Mouse (Mus musculus): ENCODE results near the gene Zdhhc8. TPM values are rescaled to one million over a fixed set of nuclear protein-coding genes. Genes with fewer than 3 reads are reported as not detected.
"Not testable (repeated sequence)": the region's sequence is repeated elsewhere in the genome, so short reads cannot be mapped to it uniquely, and the experiment has no call there.

Gene Zdhhc8
- polyA plus RNA-seq, 1 experiment from 2014 or later = 12.2 TPM

DNA sequence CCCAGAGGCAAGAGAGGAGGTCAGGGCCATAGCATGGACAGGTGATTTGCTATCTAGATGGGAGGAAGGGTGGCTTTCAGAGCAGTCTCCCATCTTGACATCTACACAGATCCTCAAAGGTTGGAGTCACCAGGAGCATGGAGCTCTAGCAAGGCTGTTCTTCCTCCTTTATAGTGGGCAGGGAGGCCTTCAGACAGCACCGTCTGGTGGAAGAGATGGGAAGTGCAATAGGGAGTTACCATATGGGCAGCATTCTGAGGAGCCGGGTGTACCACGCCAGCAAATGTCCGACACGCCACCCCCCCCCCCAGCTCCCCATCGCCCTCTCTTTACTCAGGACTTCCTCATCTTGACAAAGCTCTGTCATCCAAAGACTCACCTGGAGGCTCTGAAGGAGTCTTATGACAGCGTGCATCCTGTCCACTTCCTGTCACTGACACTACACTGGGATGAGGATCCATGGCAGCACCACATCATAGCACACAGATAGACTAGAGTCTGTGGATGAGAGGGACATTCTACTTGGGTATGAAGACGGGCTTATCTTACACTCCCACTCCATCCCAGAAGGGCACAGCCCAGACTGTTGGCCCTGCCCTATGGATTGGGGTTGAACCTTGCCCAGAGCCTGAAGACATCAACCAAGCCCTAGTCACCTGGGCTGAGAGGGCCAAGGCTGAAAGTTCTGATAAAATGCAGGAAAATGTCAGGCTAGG is 24.1 kb downstream of the Zdhhc8 start:
- no peak overlapping the region for H3K9ac ChIP-seq (replicated peaks; ENCODE audit: low read depth, low read length)
- H3K4me1 ChIP-seq (ENCODE audit: control insufficient read depth, insufficient read depth, low read length) = peaks cover 33% of the 10 kb centered on the region
- H3K36me3 ChIP-seq (ENCODE audit: control insufficient read depth, insufficient read depth, low read length) = no peaks in the 10 kb centered on the region
- H3K4me3 ChIP-seq (ENCODE audit: low read depth, low read length) = no peak overlapping the region
- no peaks in the 10 kb centered on the region for H3K9me3 ChIP-seq (ENCODE audit: control insufficient read depth, low read length)
- H3K27ac ChIP-seq (ENCODE audit: low read depth, low read length) = no peak overlapping the region
- H3K4me2 ChIP-seq (ENCODE audit: low read depth, low read length) = no peak overlapping the region
- no peaks in the 10 kb centered on the region for H3K27me3 ChIP-seq (ENCODE audit: control insufficient read depth, insufficient read depth, low read length)
- ATAC-seq (ENCODE audit: low read depth) = no peak
- 25% methylated on average over 8 of the region's 8 CpGs for WGBS

DNA sequence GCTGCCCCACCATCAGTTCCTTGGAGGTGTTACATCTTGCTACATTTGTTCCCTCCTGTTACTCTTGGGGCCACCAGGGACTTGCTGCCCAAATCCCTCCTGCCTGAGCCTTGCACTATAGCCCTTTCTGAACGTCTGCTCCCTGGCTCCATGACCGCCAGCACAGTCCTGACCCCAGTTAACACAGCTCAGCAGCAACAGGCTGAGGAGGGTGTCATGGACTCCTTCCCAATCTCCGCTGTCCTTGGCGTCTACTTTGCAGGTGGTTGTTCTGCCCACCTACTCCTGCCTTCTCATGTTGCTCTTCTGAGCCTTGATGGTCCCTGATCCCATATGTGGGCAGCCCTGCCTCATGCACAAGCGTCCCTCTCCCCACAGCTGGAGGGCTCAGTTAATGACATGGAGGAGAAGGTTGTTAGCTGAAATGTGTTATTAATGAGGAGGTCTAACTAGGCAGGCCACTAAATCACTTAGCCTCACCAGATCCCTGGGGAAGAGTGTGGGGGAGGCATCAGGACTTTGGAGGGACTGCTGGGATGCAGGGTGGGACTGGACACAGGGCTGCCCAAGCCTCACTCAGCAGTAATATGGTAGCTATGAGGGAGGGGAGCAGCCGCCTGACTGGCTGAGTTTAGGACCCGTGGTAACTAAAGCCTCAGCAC is 31.4 kb downstream of the Zdhhc8 start:
- Histone ChIP-seq H3K4me3 (ENCODE audit: low read depth, low read length) (no peak overlapping the region), H3K36me3 (ENCODE audit: control insufficient read depth, insufficient read depth, low read length) (no peaks in the 10 kb centered on the region), H3K9me3 (ENCODE audit: control insufficient read depth, low read length) (no peaks in the 10 kb centered on the region), H3K9ac (replicated peaks; ENCODE audit: low read depth, low read length) (no peak overlapping the region), H3K27me3 (ENCODE audit: control insufficient read depth, insufficient read depth, low read length) (no peaks in the 10 kb centered on the region), H3K27ac (ENCODE audit: low read depth, low read length) (no peak overlapping the region), H3K4me1 (ENCODE audit: control insufficient read depth, insufficient read depth, low read length) (peaks cover 25% of the 10 kb centered on the region), H3K4me2 (ENCODE audit: low read depth, low read length) (no peak overlapping the region)
- no peak for ATAC-seq (ENCODE audit: low read depth)
- WGBS = 43% methylated on average over 7 of the region's 7 CpGs

DNA sequence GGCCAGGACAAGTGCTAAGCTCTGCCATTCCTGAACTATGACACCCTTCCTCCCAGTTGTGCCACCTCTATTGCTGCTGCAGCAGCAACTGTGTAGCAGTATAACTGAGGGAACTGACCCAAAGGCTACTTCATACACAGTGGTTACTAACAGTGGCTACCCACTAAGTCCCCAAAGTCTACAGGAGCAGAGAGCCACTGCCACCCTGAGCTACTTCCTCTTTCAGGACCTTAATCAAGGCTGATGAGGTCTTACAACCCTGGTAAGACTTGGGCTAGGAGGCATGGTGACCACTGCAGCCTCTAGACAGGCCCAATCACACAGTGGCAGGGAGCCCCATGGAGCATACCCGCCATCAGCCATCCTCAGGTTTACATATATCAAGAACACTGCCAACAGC is 32.9 kb downstream of the Zdhhc8 start:
- no peak for ATAC-seq (ENCODE audit: low read depth)
- Histone ChIP-seq H3K27ac (ENCODE audit: low read depth, low read length) (no peak overlapping the region), H3K4me3 (ENCODE audit: low read depth, low read length) (no peak overlapping the region), H3K9ac (replicated peaks; ENCODE audit: low read depth, low read length) (no peak overlapping the region), H3K36me3 (ENCODE audit: control insufficient read depth, insufficient read depth, low read length) (no peaks in the 10 kb centered on the region), H3K4me2 (ENCODE audit: low read depth, low read length) (no peak overlapping the region), H3K9me3 (ENCODE audit: control insufficient read depth, low read length) (no peaks in the 10 kb centered on the region), H3K27me3 (ENCODE audit: control insufficient read depth, insufficient read depth, low read length) (no peaks in the 10 kb centered on the region), H3K4me1 (ENCODE audit: control insufficient read depth, insufficient read depth, low read length) (peaks cover 38% of the 10 kb centered on the region)
- 92% methylated on average over 1 of the region's 1 CpGs for WGBS

DNA sequence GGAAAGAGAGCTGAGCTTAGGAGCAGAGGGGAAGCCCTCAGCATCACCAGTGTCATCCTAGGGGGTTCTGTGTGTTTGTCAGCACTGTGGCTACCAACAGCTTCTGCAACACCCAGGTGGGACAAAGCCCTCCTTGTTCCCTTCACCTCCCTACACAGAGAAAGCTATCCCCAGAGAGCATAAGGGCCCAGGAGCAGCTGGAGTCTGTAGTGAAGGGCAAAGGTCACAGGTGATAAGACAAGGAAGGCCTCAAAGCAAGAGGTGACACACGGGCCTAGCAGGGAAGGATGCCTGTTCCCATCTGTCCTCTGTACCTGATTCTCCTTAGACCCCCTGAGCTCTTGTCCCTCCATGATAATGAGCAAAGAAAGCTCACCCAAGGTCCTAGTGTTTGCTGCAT is 33.3 kb downstream of the Zdhhc8 start:
- no peak overlapping the region for H3K27ac ChIP-seq (ENCODE audit: low read depth, low read length)

DNA sequence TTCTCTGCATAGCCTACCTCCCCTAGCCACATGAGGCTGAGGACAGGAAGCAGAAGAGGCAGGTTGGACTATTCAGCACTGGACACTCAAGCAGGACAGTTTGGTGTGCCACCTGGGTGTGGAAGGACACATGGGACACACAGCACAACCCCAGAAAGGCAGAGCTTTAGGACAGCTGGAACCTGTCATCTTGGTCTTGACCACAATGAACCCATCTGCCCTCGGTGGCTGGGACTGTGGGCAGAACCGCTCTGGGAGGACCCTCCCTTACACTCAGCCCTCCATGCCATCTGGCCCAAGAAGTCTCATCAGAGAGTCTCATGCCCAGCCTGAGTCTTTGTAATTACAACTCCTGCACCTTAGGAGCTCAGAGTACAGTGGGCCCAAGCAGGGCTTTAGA is 34.9 kb downstream of the Zdhhc8 start:
- Histone ChIP-seq H3K4me2 (ENCODE audit: low read depth, low read length) (no peak overlapping the region), H3K4me1 (ENCODE audit: control insufficient read depth, insufficient read depth, low read length) (peaks cover 49% of the 10 kb centered on the region), H3K9ac (replicated peaks; ENCODE audit: low read depth, low read length) (no peak overlapping the region), H3K36me3 (ENCODE audit: control insufficient read depth, insufficient read depth, low read length) (no peaks in the 10 kb centered on the region), H3K27me3 (ENCODE audit: control insufficient read depth, insufficient read depth, low read length) (no peaks in the 10 kb centered on the region), H3K4me3 (ENCODE audit: low read depth, low read length) (no peak overlapping the region), H3K27ac (ENCODE audit: low read depth, low read length) (peak overlapping the region; percentile 71; the same call in 1 of the 2 replicates), H3K9me3 (ENCODE audit: control insufficient read depth, low read length) (no peaks in the 10 kb centered on the region)
- 77% methylated on average over 2 of the region's 2 CpGs for WGBS
- no peak for ATAC-seq (ENCODE audit: low read depth)

More for the DNA sequence above, 33.3 kb downstream of the Zdhhc8 start:
- Histone ChIP-seq H3K4me3 (ENCODE audit: low read depth, low read length) (no peak overlapping the region), H3K9me3 (ENCODE audit: control insufficient read depth, low read length) (no peaks in the 10 kb centered on the region), H3K9ac (replicated peaks; ENCODE audit: low read depth, low read length) (no peak overlapping the region), H3K27me3 (ENCODE audit: control insufficient read depth, insufficient read depth, low read length) (no peaks in the 10 kb centered on the region), H3K4me1 (ENCODE audit: control insufficient read depth, insufficient read depth, low read length) (peaks cover 42% of the 10 kb centered on the region), H3K36me3 (ENCODE audit: control insufficient read depth, insufficient read depth, low read length) (no peaks in the 10 kb centered on the region), H3K4me2 (ENCODE audit: low read depth, low read length) (no peak overlapping the region)
- no peak for ATAC-seq (ENCODE audit: low read depth)
- 63% methylated on average over 1 of the region's 1 CpGs for WGBS

DNA sequence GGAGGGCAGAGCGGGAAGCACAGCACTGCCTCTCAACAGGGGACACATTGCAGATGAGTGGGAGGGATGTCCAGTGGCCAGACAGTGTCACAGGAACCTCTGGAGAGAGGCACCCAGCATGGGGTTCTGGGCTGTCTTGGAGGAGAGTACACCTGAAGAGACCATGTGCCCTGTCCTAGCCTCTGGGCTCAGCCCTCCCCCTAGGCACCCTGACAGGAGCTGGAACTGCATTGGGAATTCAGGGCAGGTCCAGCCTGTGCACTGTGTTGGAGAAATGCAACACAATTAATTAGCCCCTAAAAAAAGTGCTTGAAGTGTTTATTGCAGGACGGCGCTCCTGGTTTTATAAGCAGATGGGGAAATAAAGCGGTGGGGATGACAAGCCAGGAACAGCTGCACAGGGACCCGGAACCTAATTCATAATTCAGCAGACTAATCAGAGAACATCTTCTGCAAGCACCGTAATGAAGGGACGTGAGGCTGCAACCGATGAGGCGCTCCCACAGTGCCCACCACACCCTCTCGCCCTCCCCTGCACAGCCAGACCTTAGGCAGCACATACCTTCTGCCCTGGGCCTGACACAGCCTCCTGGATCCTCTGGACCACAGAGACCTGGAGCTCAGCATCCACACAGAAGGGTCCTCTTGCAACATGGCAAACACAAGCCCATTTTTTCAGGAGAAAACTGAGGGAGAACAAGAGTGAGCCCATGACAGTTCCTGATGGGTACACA is 36.4 kb downstream of the Zdhhc8 start:
- 20% methylated on average over 10 of the region's 10 CpGs for WGBS
- peaks cover 61% of the 10 kb centered on the region for H3K4me1 ChIP-seq (ENCODE audit: control insufficient read depth, insufficient read depth, low read length)
- ATAC-seq (ENCODE audit: low read depth) = peak; percentile 47
- H3K9me3 ChIP-seq (ENCODE audit: control insufficient read depth, low read length) = no peaks in the 10 kb centered on the region
- H3K27me3 ChIP-seq (ENCODE audit: control insufficient read depth, insufficient read depth, low read length) = no peaks in the 10 kb centered on the region
- H3K4me2 ChIP-seq (ENCODE audit: low read depth, low read length) = no peak overlapping the region
- H3K9ac ChIP-seq (replicated peaks; ENCODE audit: low read depth, low read length) = no peak overlapping the region
- H3K36me3 ChIP-seq (ENCODE audit: control insufficient read depth, insufficient read depth, low read length) = no peaks in the 10 kb centered on the region
- H3K27ac ChIP-seq (ENCODE audit: low read depth, low read length) = peak overlapping the region; percentile 71
- no peak overlapping the region for H3K4me3 ChIP-seq (ENCODE audit: low read depth, low read length)

DNA sequence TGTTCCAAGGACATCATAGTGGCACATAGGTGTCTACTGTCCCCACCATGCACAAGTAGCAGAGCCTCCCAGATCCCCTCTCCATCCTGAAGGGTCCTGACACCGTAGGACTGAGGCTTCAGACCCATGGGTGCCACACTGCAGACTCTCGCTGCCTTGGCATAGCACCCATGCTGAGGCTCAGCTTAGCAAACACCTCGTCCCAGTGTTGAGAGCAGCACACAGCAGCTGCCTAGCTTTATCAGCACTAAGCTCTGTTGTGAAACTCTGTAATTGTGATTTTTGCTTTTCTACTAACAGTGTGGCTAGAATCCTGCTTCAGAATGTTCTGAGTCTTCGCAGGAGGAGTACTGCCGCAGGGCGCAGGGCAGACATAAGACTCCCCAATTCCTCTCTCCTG is 37.1 kb downstream of the Zdhhc8 start:
- H3K4me3 ChIP-seq (ENCODE audit: low read depth, low read length) = no peak overlapping the region
- WGBS = 79% methylated on average over 6 of the region's 6 CpGs
- no peaks in the 10 kb centered on the region for H3K36me3 ChIP-seq (ENCODE audit: control insufficient read depth, insufficient read depth, low read length)
- ATAC-seq (ENCODE audit: low read depth) = no peak
- H3K4me2 ChIP-seq (ENCODE audit: low read depth, low read length) = no peak overlapping the region
- no peak overlapping the region for H3K9ac ChIP-seq (replicated peaks; ENCODE audit: low read depth, low read length)
- H3K27ac ChIP-seq (ENCODE audit: low read depth, low read length) = peak overlapping the region; percentile 13; the same call in 1 of the 2 replicates
- no peaks in the 10 kb centered on the region for H3K27me3 ChIP-seq (ENCODE audit: control insufficient read depth, insufficient read depth, low read length)
- no peaks in the 10 kb centered on the region for H3K9me3 ChIP-seq (ENCODE audit: control insufficient read depth, low read length)
- H3K4me1 ChIP-seq (ENCODE audit: control insufficient read depth, insufficient read depth, low read length) = peaks cover 61% of the 10 kb centered on the region

DNA sequence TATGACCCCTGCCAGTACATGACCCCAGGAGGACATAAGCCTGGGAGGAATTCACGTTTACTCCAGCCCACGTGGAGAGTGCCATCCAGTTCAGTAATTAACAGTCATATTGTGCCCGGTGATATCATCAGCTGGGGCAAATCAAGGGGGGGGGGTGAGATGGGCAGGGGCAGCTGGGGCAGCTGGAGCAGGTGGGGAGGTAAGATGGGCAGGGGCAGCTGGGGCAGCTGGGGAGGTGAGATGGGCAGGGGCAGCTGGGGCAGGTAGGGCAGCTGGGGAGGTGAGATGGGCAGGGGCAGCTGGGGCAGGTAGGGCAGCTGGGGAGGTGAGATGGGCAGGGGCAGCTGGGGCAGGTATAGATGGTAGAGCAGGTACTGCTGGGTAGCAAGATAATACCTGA is 39.4 kb downstream of the Zdhhc8 start:
- H3K4me2 ChIP-seq (ENCODE audit: low read depth, low read length); ATAC-seq (ENCODE audit: low read depth); H3K27me3 ChIP-seq (ENCODE audit: control insufficient read depth, insufficient read depth, low read length); H3K27ac ChIP-seq (ENCODE audit: low read depth, low read length); H3K36me3 ChIP-seq (ENCODE audit: control insufficient read depth, insufficient read depth, low read length); H3K9me3 ChIP-seq (ENCODE audit: control insufficient read depth, low read length); H3K4me3 ChIP-seq (ENCODE audit: low read depth, low read length); H3K9ac ChIP-seq (replicated peaks; ENCODE audit: low read depth, low read length): not testable (repeated sequence)
- peaks cover 53% of the 10 kb centered on the region for H3K4me1 ChIP-seq (ENCODE audit: control insufficient read depth, insufficient read depth, low read length)
- WGBS = 19% methylated on average over 3 of the region's 3 CpGs

DNA sequence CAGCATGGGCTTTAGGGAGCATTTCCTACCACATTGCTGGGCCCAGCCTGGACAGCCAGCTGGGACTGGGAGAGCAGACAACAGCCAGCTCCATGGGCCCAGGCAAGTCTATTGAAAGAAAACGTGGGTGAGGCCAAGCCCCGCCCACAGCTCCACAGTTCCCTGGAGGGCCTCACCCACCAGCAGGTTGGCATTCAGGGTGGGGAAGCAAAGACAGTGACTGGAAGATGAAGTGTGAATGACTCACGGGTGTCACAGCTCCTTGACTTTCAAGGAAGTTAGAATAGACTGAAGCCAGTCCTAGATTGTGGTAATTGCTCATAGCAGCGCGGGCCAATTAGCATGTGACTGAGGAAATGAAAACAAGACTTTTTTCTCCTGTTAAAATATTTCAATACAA is 39.9 kb downstream of the Zdhhc8 start:
- H3K27ac ChIP-seq (ENCODE audit: low read depth, low read length) = no peak overlapping the region
- no peak overlapping the region for H3K4me2 ChIP-seq (ENCODE audit: low read depth, low read length)
- H3K9ac ChIP-seq (replicated peaks; ENCODE audit: low read depth, low read length) = no peak overlapping the region
- ATAC-seq (ENCODE audit: low read depth) = no peak
- peaks cover 49% of the 10 kb centered on the region for H3K4me1 ChIP-seq (ENCODE audit: control insufficient read depth, insufficient read depth, low read length)
- 53% methylated on average over 5 of the region's 5 CpGs for WGBS
- no peaks in the 10 kb centered on the region for H3K9me3 ChIP-seq (ENCODE audit: control insufficient read depth, low read length)
- no peak overlapping the region for H3K4me3 ChIP-seq (ENCODE audit: low read depth, low read length)
- no peaks in the 10 kb centered on the region for H3K36me3 ChIP-seq (ENCODE audit: control insufficient read depth, insufficient read depth, low read length)
- H3K27me3 ChIP-seq (ENCODE audit: control insufficient read depth, insufficient read depth, low read length) = no peaks in the 10 kb centered on the region

Measured in neural tube, embryonic 14.5 days (tissue).